Mouse (Mus musculus): Measurements from ENCODE around the gene Rbp7. TPM values are rescaled to one million over a fixed set of nuclear protein-coding genes. Genes with fewer than 3 reads are reported as not detected.
A peak's percentile ranks its signal among the peaks of the same experiment; 100 is the strongest.

Rbp7 gene
- total and polyA plus RNA-seq, 3 experiments: not detected

DNA sequence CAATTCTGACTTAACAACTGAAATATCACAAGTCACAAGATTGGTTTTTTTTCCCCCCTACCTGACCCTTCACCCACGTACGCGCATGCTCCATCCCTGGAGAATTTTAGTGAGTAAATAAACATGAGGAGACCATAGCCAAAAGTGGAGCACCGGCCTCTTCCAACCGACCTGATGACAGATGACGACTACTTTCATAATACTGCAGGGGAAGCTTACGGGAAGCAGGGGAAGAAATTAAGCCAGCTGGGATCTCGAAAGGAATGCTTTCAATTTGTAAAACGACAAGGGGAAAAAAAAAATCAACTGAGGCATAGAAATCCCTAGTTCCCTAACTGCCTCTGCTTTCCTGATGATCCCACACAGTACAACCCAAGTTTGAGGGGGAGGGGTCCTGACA is 30.0 kb downstream of the Rbp7 start:
- H3K4me3 ChIP-seq (replicated peaks in 1 of 3; ENCODE audit: low read depth in 2 of 3, low read length in 2 of 3, poor library complexity in 1 of 3): peak overlapping the region; percentile 83 to 97 (median 91)

GRCm38 (mm10) chr4:149417854-149418365 is 36.9 kb downstream of the Rbp7 start:
- Histone ChIP-seq H3K9me3 (replicated peaks; ENCODE audit: low read length) (peaks cover 29% of the 10 kb centered on the region), H3K27me3 (replicated peaks) (no peaks in the 10 kb centered on the region), H3K4me2 (ENCODE audit: insufficient read depth, low read depth, poor library complexity, severe bottlenecking) (no peak overlapping the region), H3K27ac (ENCODE audit: insufficient read depth, low read depth) (no peak overlapping the region), H3K9ac (ENCODE audit: insufficient read depth, low read depth) (no peak overlapping the region), H3K4me1 (ENCODE audit: control insufficient read depth in 1 of 2, insufficient read depth in 2 of 2) (peaks cover under 1% of the 10 kb centered on the region in 2 experiments; a peak in 1 of 4 replicates), H3K79me2 (replicated peaks; ENCODE audit: control insufficient read depth, extremely low read depth, insufficient read depth, poor library complexity, severe bottlenecking) (peaks cover 78% of the 10 kb centered on the region), H3K36me3 (replicated peaks in 1 of 2; ENCODE audit: control insufficient read depth in 1 of 2, insufficient read depth in 1 of 2, low read length in 1 of 2) (peaks cover 11 to 78% of the 10 kb centered on the region in 2 experiments), H3K4me3 (replicated peaks in 1 of 3; ENCODE audit: low read depth in 2 of 3, low read length in 2 of 3, poor library complexity in 1 of 3) (no peak overlapping the region)
- in situ Hi-C loops (cut with MboI; ENCODE audit: low pct_ligation_motif_present, low pct_unique_long_range_greater_than_20kb, low sequenced_read_pairs): no loop called here
- dilution Hi-C loops (cut with MboI; ENCODE audit: extremely low pct_ligation_motif_present, extremely low pct_unique_long_range_greater_than_20kb, low sequenced_read_pairs): no loop called here
- TF ChIP-seq EP300 (IDR thresholded peaks at IDR 0.05; ENCODE audit: low read length): no peak
- TF ChIP-seq KAT2A (IDR thresholded peaks at IDR 0.05; ENCODE audit: insufficient replicate concordance, low read length): no peak
- TF ChIP-seq SIN3A (IDR thresholded peaks at IDR 0.05; ENCODE audit: low read length): no peak
- TF ChIP-seq POLR2A (IDR thresholded peaks at IDR 0.05; ENCODE audit: low read depth, low read length): no peak
- no peak for TF ChIP-seq ZNF384 (IDR thresholded peaks at IDR 0.05; ENCODE audit: low read depth, low read length)
- DNase-seq (ENCODE audit: extremely low read depth): no peak

More for the DNA sequence above, 30.0 kb downstream of the Rbp7 start:
- H3K27me3 ChIP-seq (replicated peaks): no peaks in the 10 kb centered on the region
- dilution Hi-C loops (cut with MboI; ENCODE audit: extremely low pct_ligation_motif_present, extremely low pct_unique_long_range_greater_than_20kb, low sequenced_read_pairs) (no loop called here), in situ Hi-C loops (cut with MboI; ENCODE audit: low pct_ligation_motif_present, low pct_unique_long_range_greater_than_20kb, low sequenced_read_pairs) (no loop called here)
- peak overlapping the region; percentile 51 for H3K4me2 ChIP-seq (ENCODE audit: insufficient read depth, low read depth, poor library complexity, severe bottlenecking)
- H3K36me3 ChIP-seq (replicated peaks in 1 of 2; ENCODE audit: control insufficient read depth in 1 of 2, insufficient read depth in 1 of 2, low read length in 1 of 2): peaks cover 6 to 27% of the 10 kb centered on the region in 2 experiments
- H3K9ac ChIP-seq (ENCODE audit: insufficient read depth, low read depth): peak overlapping the region; percentile 74
- peaks cover 24% of the 10 kb centered on the region for H3K9me3 ChIP-seq (replicated peaks; ENCODE audit: low read length)
- DNase-seq (ENCODE audit: extremely low read depth): no peak
- no peak overlapping the region for H3K27ac ChIP-seq (ENCODE audit: insufficient read depth, low read depth)
- TF ChIP-seq USF2 (conservative IDR thresholded peaks at IDR 0.05; ENCODE audit: low read depth, low read length) (no peak), NRF1 (IDR thresholded peaks at IDR 0.05; ENCODE audit: low read depth, low read length) (0 out of 2 replicates have a peak, but pooled peaks have one; percentile 44)
- peaks cover 2 to 5% of the 10 kb centered on the region in 2 experiments; a peak in 3 of 4 replicates for H3K4me1 ChIP-seq (ENCODE audit: control insufficient read depth in 1 of 2, insufficient read depth in 2 of 2)
- peaks cover 55% of the 10 kb centered on the region for H3K79me2 ChIP-seq (replicated peaks; ENCODE audit: control insufficient read depth, extremely low read depth, insufficient read depth, poor library complexity, severe bottlenecking)

DNA sequence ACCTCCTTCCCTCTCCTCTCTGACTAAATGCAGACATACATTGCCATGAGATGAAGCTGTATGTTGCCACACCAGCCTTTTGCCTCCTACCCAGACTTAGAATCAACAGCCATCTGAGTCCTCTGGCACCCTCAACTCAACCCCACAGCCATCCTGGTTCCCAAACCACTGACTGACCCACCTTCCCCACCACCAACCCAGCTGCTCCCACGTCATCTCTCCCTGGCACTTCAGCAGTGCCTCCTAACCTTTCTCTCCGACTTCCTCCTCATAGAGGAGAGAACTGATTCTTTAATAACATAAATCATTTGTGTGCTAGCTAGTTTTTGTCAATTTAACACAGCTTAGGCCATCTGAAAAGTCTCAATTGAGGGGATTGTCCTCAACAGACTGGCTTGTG is 37.8 kb downstream of the Rbp7 start:
- Histone ChIP-seq H3K4me1 (ENCODE audit: control insufficient read depth in 1 of 2, insufficient read depth in 2 of 2) (no peaks in the 10 kb centered on the region), H3K4me2 (ENCODE audit: insufficient read depth, low read depth, poor library complexity, severe bottlenecking) (no peak overlapping the region), H3K4me3 (replicated peaks in 1 of 3; ENCODE audit: low read depth in 2 of 3, low read length in 2 of 3, poor library complexity in 1 of 3) (no peak overlapping the region), H3K9ac (ENCODE audit: insufficient read depth, low read depth) (no peak overlapping the region), H3K36me3 (replicated peaks in 1 of 2; ENCODE audit: control insufficient read depth in 1 of 2, insufficient read depth in 1 of 2, low read length in 1 of 2) (peaks cover 10 to 81% of the 10 kb centered on the region in 2 experiments), H3K9me3 (replicated peaks; ENCODE audit: low read length) (peaks cover 25% of the 10 kb centered on the region), H3K27me3 (replicated peaks) (no peaks in the 10 kb centered on the region), H3K79me2 (replicated peaks; ENCODE audit: control insufficient read depth, extremely low read depth, insufficient read depth, poor library complexity, severe bottlenecking) (peaks cover 69% of the 10 kb centered on the region), H3K27ac (ENCODE audit: insufficient read depth, low read depth) (no peak overlapping the region; the same call in 1 of the 2 replicates)
- in situ Hi-C loops (cut with MboI; ENCODE audit: low pct_ligation_motif_present, low pct_unique_long_range_greater_than_20kb, low sequenced_read_pairs): no loop called here
- no peak for TF ChIP-seq ETS1 (conservative IDR thresholded peaks at IDR 0.05; ENCODE audit: low read depth, low read length)
- TF ChIP-seq ELF1 (IDR thresholded peaks at IDR 0.05; ENCODE audit: low read depth, low read length): no peak
- no peak for TF ChIP-seq JUND (conservative IDR thresholded peaks at IDR 0.05; ENCODE audit: low read depth, low read length)
- no peak for TF ChIP-seq ZC3H11A (IDR thresholded peaks at IDR 0.05; ENCODE audit: low read depth, low read length)
- no peak for TF ChIP-seq TCF12 (IDR thresholded peaks at IDR 0.05; ENCODE audit: low read depth, low read length)
- TF ChIP-seq NELFE (IDR thresholded peaks at IDR 0.05; ENCODE audit: low read depth, low read length): no peak
- TF ChIP-seq UBTF (IDR thresholded peaks at IDR 0.05; ENCODE audit: low read depth, low read length): no peak
- no peak for TF ChIP-seq MYC (IDR thresholded peaks at IDR 0.05; ENCODE audit: low read depth, low read length)
- no peak for TF ChIP-seq MEF2A (IDR thresholded peaks at IDR 0.05; ENCODE audit: borderline replicate concordance, low read depth, low read length)
- TF ChIP-seq ZMIZ1 (IDR thresholded peaks at IDR 0.05; ENCODE audit: low read depth, low read length): no peak
- dilution Hi-C loops (cut with MboI; ENCODE audit: extremely low pct_ligation_motif_present, extremely low pct_unique_long_range_greater_than_20kb, low sequenced_read_pairs): no loop called here
- DNase-seq (ENCODE audit: extremely low read depth): no peak

Measured in CH12.LX (cell line).